9 mouse cellular contexts compared by ENCODE assay signal in genomic region chr4:57451896-57452295, GRCm38 (mm10). TPM values are rescaled to one million over a fixed set of nuclear protein-coding genes. Genes with fewer than 3 reads are reported as not detected.
DNase-seq lines count a peak whose midpoint lies in the region; ATAC-seq and TF ChIP-seq lines count a peak whose summit lies in the region.
"Had no signal": no experiment of that assay in that cellular context is flagged by ENCODE, and none has a peak within 500 bp of the region (broad histone marks: within the 10 kb centered on the region; RNA-seq: fewer than 3 reads in every experiment).

No protein-coding gene starts in this region.

- H3K79me2 ChIP-seq in MEL (ENCODE audit: control insufficient read depth, insufficient read depth, low read length, poor library complexity): no peaks in the 10 kb centered on the region

- no peaks in the 10 kb centered on the region for H3K9me3 ChIP-seq in MEL (replicated peaks; ENCODE audit: insufficient read depth, low read length)
- no peaks in the 10 kb centered on the region for H3K9me3 ChIP-seq in neural tube, embryonic 11.5 days (ENCODE audit: control insufficient read depth, low read length)
- H3K9me3 ChIP-seq: neural tube, embryonic 12.5 days had no signal

- H3K4me3 ChIP-seq in MEL (ENCODE audit: control insufficient read depth in 1 of 2, insufficient read depth in 1 of 2, low read depth in 2 of 2, low read length in 2 of 2): no peak overlapping the region
- no peak overlapping the region for H3K4me3 ChIP-seq in neural tube, embryonic 11.5 days (ENCODE audit: low read depth, low read length)
- H3K4me3 ChIP-seq: neural tube, embryonic 12.5 days had no signal

- H3K4me2 ChIP-seq in neural tube, embryonic 11.5 days (ENCODE audit: low read depth): no peak overlapping the region
- H3K4me2 ChIP-seq: neural tube, embryonic 12.5 days had no signal

- peak in 2 of 3 experiments; percentile 12 to 25; a peak in 2 of 6 replicates for TF ChIP-seq CTCF in MEL (IDR thresholded peaks at IDR 0.05 in 2 of 3, conservative IDR thresholded peaks at IDR 0.05 in 1 of 3; ENCODE audit: control insufficient read depth in 1 of 3, insufficient read depth in 1 of 3, low read depth in 2 of 3, low read length in 3 of 3, poor library complexity in 1 of 3, severe bottlenecking in 1 of 3)

- H3K4me1 ChIP-seq in MEL (ENCODE audit: control insufficient read depth in 1 of 2, insufficient read depth in 2 of 2, low read length in 2 of 2): no peaks in the 10 kb centered on the region
- H3K4me1 ChIP-seq in neural tube, embryonic 11.5 days (ENCODE audit: control insufficient read depth, insufficient read depth, low read length): no peaks in the 10 kb centered on the region
- H3K4me1 ChIP-seq: neural tube, embryonic 12.5 days had no signal

- 20% methylated on average over 3 of the region's 3 CpGs for WGBS in neural tube, embryonic 11.5 days

- peak; percentile 76 for ATAC-seq in cerebellum, adult (ENCODE audit: insufficient number of reproducible peaks, low FRiP score, low TSS enrichment)
- ATAC-seq in neural tube, embryonic 11.5 days (ENCODE audit: insufficient read depth, low FRiP score, low TSS enrichment): no peak

- TF ChIP-seq EP300 in MEL (IDR thresholded peaks at IDR 0.05; ENCODE audit: low read depth in 1 of 2, low read length in 2 of 2): no peak

- DNase-seq in left cerebral cortex, adult 18-20 months (ENCODE audit: low spot score in 2 of 2): peak; percentile 10 to 33
- DNase-seq in left cerebral cortex, adult 8-10 months (ENCODE audit: low spot score in 2 of 2): no peak
- DNase-seq in MEL (ENCODE audit: low read depth, low spot score): peak; percentile 6
- DNase-seq in gastrocnemius, postnatal 14 days: peak; percentile 51
- DNase-seq in kidney, postnatal 36 days: peak; percentile 38 to 73
- peak; percentile 61 for DNase-seq in neural tube, embryonic 11.5 days (ENCODE audit: low spot score)
- DNase-seq in T-cell, adult 2 months (ENCODE audit: low spot score): no peak

- H3K36me3 ChIP-seq in MEL (ENCODE audit: control insufficient read depth in 1 of 2, insufficient read depth in 2 of 2, low read length in 2 of 2): no peaks in the 10 kb centered on the region
- H3K36me3 ChIP-seq in neural tube, embryonic 11.5 days (ENCODE audit: control insufficient read depth, insufficient read depth, low read length): no peaks in the 10 kb centered on the region
- H3K36me3 ChIP-seq: neural tube, embryonic 12.5 days had no signal

- no peak; the same call in 1 of the 2 replicates for TF ChIP-seq RAD21 in MEL (IDR thresholded peaks at IDR 0.05; ENCODE audit: low read depth, low read length)

- no peak overlapping the region for H3K9ac ChIP-seq in MEL (ENCODE audit: control insufficient read depth, low read depth, low read length, poor library complexity, severe bottlenecking)
- no peak overlapping the region for H3K9ac ChIP-seq in neural tube, embryonic 11.5 days (ENCODE audit: low read length)
- H3K9ac ChIP-seq: neural tube, embryonic 12.5 days had no signal

- intact Hi-C loops in gastrocnemius, postnatal 14 days (cut with DNase I; ENCODE audit: low total_unique reads): no loop called here

- H3K27me3 ChIP-seq in MEL (ENCODE audit: control insufficient read depth in 1 of 2, insufficient read depth in 2 of 2, low read length in 2 of 2): no peaks in the 10 kb centered on the region
- no peaks in the 10 kb centered on the region for H3K27me3 ChIP-seq in neural tube, embryonic 11.5 days (ENCODE audit: control insufficient read depth, insufficient read depth, low read length)
- H3K27me3 ChIP-seq: neural tube, embryonic 12.5 days had no signal

- no peak overlapping the region for H3K27ac ChIP-seq in MEL (ENCODE audit: control insufficient read depth, low read depth, low read length)
- H3K27ac ChIP-seq in neural tube, embryonic 11.5 days (ENCODE audit: low read depth, low read length): no peak overlapping the region
- H3K27ac ChIP-seq: neural tube, embryonic 12.5 days had no signal

- TF ChIP-seq POLR2A in MEL (IDR thresholded peaks at IDR 0.05; ENCODE audit: control insufficient read depth in 1 of 2, insufficient read depth in 1 of 2, low read depth in 1 of 2, low read length in 2 of 2, poor library complexity in 1 of 2): no peak

TF ChIP-seq in MEL, 35 proteins besides CTCF, POLR2A, EP300 and RAD21:
- TF ChIP-seq USF2 (IDR thresholded peaks at IDR 0.05; ENCODE audit: borderline replicate concordance in 1 of 2, insufficient read depth in 1 of 2, low read depth in 1 of 2, low read length in 2 of 2) (no peak), ZC3H11A (IDR thresholded peaks at IDR 0.05; ENCODE audit: low read depth, low read length) (no peak), TCF12 (IDR thresholded peaks at IDR 0.05; ENCODE audit: low read depth, low read length) (no peak), GATA1 (IDR thresholded peaks at IDR 0.05; ENCODE audit: low read depth, low read length) (no peak), TBP (IDR thresholded peaks at IDR 0.05; ENCODE audit: low read depth, low read length) (no peak), MYB (IDR thresholded peaks at IDR 0.05; ENCODE audit: low read depth, low read length) (no peak), ZMIZ1 (IDR thresholded peaks at IDR 0.05; ENCODE audit: low read depth, low read length) (no peak), TAL1 (IDR thresholded peaks at IDR 0.05; ENCODE audit: low read length) (no peak), BHLHE40 (IDR thresholded peaks at IDR 0.05; ENCODE audit: borderline replicate concordance, low read depth, low read length) (no peak), MAZ (IDR thresholded peaks at IDR 0.05; ENCODE audit: low read depth, low read length) (no peak), NELFE (IDR thresholded peaks at IDR 0.05; ENCODE audit: low read depth, low read length) (no peak), POLR2AphosphoS5 (IDR thresholded peaks at IDR 0.05; ENCODE audit: borderline replicate concordance, low read depth, low read length) (no peak), JUND (IDR thresholded peaks at IDR 0.05; ENCODE audit: low read depth, low read length) (no peak), UBTF (IDR thresholded peaks at IDR 0.05; ENCODE audit: borderline replicate concordance, insufficient read depth, low read depth, low read length) (no peak), USF1 (IDR thresholded peaks at IDR 0.05; ENCODE audit: low read depth, low read length) (no peak)
TF ChIP-seq in MEL: peak in this region for 0.

RNA-seq across cellular contexts. Expression of gene Palm2, which starts 17.8 kb away (rescaled TPM):
- 10 to 100 TPM; 63.4 to 65.6 TPM for total RNA-seq in left cerebral cortex, adult 18-20 months (2021)
- 10 to 100 TPM; 45.9 to 60.1 (median 55.0) TPM for total RNA-seq in left cerebral cortex, adult 8-10 months (2022)
- total RNA-seq in MEL (2012; rRNA removed): not detected in 2 replicates
- not detected for polyA plus RNA-seq in MEL (2012; ENCODE audit: insufficient read depth in 1 of 2, insufficient read length in 2 of 2, low read depth in 1 of 2, low replicate concordance in 2 of 2, missing spikeins in 1 of 2)
- total RNA-seq in gastrocnemius, postnatal 14 days (2021): 1 to 10 TPM; 3.8 to 4.6 TPM
- 1.4 and 2.0 TPM in 2 replicates for polyA plus RNA-seq in neural tube, embryonic 11.5 days (2014; fragmentation: Nextera tagmentation; extraction: Ambion mirVana)

Comparison
In these comparisons a context has a peak if more than half of its experiments do, and no peak if none do; other contexts are left out.
1. DNase-seq: peak in left cerebral cortex, adult 18-20 months (2 of 2), MEL (single experiment), gastrocnemius, postnatal 14 days (single experiment), kidney, postnatal 36 days (2 of 2) and neural tube, embryonic 11.5 days (single experiment); none in left cerebral cortex, adult 8-10 months (0 of 2) and T-cell, adult 2 months (single experiment).
2. RNA of gene Palm2, which starts 17.8 kb away (total RNA-seq): 63.4 to 65.6 TPM in left cerebral cortex, adult 18-20 months and 45.9 to 60.1 TPM in left cerebral cortex, adult 8-10 months; 3.8 to 4.6 TPM in gastrocnemius, postnatal 14 days and not detected in MEL; every median in the first group is over 4 times any median in the second.